Mouse (Mus musculus) heart, postnatal 0 days (tissue): ENCODE results near the gene Cacnb1. TPM values are rescaled to one million over a fixed set of nuclear protein-coding genes. Genes with fewer than 3 reads are reported as not detected.

Source experiments
- ATAC-seq: fragments of 200-750 bp; cut with Nextera tagmentation; 2 replicates; pipeline ENCODE4 v1.8.0; 2017; ENCODE audit warnings: low read depth, moderate number of reproducible peaks, moderate library complexity; ENCODE audit not compliant: insufficient read depth
- DNase-seq: peaks from one replicate; pipeline ENCODE4 v3.0.0-alpha.2; 2016; ENCODE audit warnings: low spot score
- H3K27ac ChIP-seq: fragments of 300-500 bp; sonication (generic); 2 replicates; pipeline ENCODE4 v1.5.1; 2014; ENCODE audit warnings: low read depth, mild to moderate bottlenecking
- H3K27me3 ChIP-seq: fragments of 300-500 bp; sonication (generic); 2 replicates; pipeline ENCODE4 v1.6.1; 2014; ENCODE audit warnings: low read length, mixed read lengths; ENCODE audit not compliant: control insufficient read depth, insufficient read depth
- H3K36me3 ChIP-seq: fragments of 300-500 bp; sonication (generic); replicated peaks from 2 replicates; pipeline ENCODE4 v1.6.1; 2014; ENCODE audit warnings: low read length, mixed read lengths; ENCODE audit not compliant: control insufficient read depth, insufficient read depth
- H3K4me1 ChIP-seq: fragments of 300-500 bp; sonication (generic); 2 replicates; pipeline ENCODE4 v1.6.1; 2014; ENCODE audit warnings: antibody characterized with exemption; ENCODE audit not compliant: control insufficient read depth, insufficient read depth
- H3K4me2 ChIP-seq: fragments of 300-500 bp; sonication (generic); 2 replicates; pipeline ENCODE4 v1.6.1; 2014; ENCODE audit warnings: low read depth, mild to moderate bottlenecking, low read length, moderate library complexity
- H3K4me3 ChIP-seq: fragments of 300-500 bp; sonication (generic); 2 replicates; pipeline ENCODE4 v1.5.1; 2014; ENCODE audit warnings: low read depth, low read length
- H3K9ac ChIP-seq: fragments of 300-500 bp; sonication (generic); replicated peaks from 2 replicates; pipeline ENCODE4 v1.6.1; 2014; ENCODE audit warnings: low read depth, low read length, mixed read lengths
- H3K9me3 ChIP-seq: fragments of 300-500 bp; sonication (generic); replicated peaks from 2 replicates; pipeline ENCODE4 v1.6.1; 2016; ENCODE audit warnings: low read length; ENCODE audit not compliant: control insufficient read depth
- CTCF ChIP-seq: IDR thresholded peaks from 2 replicates; pipeline ENCODE4 v1.5.1; 2016; ENCODE audit warnings: antibody characterized with exemption, control low read depth, low read depth
- EP300 ChIP-seq: IDR thresholded peaks from 2 replicates; pipeline ENCODE4 v1.6.1; 2016; ENCODE audit warnings: antibody characterized with exemption, low read depth
- WGBS: fragments of 180-500 bp; shearing (Covaris S2); extraction: QIAGEN DNeasy Blood & Tissue Kit; methylation state at CpG from one replicate; pipeline ENCODE4 v1.1.7; 2014; 5-methylcytosine and 5-hydroxymethylcytosine counted together
- polyA plus RNA-seq: library from polyadenylated mRNA; unstranded; fragments of >200 nt; fragmentation: Nextera tagmentation; extraction: Ambion mirVana; gene quantifications from 2 replicates; pipeline ENCODE4 v1.2.1, GENCODE M21; 2015
- total RNA-seq: library from RNA; depleted of rRNA; stranded (reverse); fragments of >200 nt; gene quantifications from 2 replicates; pipeline ENCODE4 v1.2.3, GENCODE M21; 2014; ENCODE audit warnings: low replicate concordance

Gene Cacnb1
- total and polyA plus RNA-seq, 2 experiments from 2014 or later: 5.2 to 5.5 TPM

DNA sequence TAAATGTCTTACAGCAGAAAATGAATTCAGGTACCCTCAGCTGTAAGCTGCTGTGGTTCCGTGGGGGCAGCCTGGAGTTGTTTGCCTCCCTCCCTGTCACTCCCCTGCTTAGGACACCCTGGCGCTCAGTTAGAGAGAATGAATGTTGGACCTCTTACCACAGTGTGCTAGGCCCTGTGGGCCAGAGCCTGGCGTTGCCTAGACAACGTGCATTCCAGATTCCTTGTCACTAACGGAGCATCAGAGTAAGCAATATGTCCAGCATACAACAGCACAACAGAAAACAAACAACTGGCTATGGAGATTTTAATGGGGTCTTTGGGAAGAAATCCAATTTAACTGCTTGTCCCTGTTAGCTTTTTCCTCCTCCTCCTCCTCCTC, 63.5 kb downstream of the Cacnb1 start:
- no peak for DNase-seq
- WGBS: 70% methylated on average over 5 of the region's 5 CpGs
- no peak overlapping the region for H3K9ac ChIP-seq

DNA sequence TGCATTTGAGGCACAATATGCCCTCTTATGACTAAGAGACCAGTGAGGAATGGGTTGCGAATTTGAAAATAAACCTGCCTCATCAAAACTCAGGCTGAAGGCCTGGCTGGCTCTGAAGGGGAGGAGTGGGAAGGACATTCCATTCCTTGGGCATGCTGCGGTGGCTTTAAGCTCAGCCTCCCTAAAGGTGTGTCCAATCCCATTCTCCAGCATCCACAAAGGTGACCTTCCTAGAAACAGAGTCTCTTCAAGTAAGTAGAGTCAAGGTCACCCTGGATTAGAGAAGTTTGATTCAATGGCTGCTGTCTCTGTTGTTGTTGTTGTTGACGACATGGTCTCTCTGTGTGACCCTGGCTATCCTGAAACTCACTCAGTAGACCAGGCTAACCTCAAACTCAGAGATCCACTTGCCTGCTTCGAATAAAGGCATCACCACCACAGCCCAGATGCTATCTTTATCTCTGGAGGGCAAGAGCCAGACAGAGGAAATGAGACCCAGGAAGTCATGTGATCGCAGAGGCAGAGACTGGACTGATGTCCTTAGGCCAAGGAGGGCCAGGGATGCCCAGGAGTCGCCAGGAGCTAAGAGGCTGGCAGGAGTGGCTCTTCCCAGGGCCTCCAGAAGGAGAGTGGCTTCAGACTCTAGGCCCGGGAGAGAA, 64.1 kb downstream of the Cacnb1 start:
- no peaks in the 10 kb centered on the region for H3K9me3 ChIP-seq
- H3K9ac ChIP-seq: no peak overlapping the region
- H3K36me3 ChIP-seq: no peaks in the 10 kb centered on the region
- no peak overlapping the region for H3K4me2 ChIP-seq
- 70% methylated on average over 7 of the region's 7 CpGs for WGBS
- DNase-seq: no peak
- TF ChIP-seq CTCF (no peak), EP300 (no peak)
- 0 out of 2 replicates have a peak, but pooled peaks cover 5% of the 10 kb centered on the region for H3K4me1 ChIP-seq
- no peak overlapping the region for H3K4me3 ChIP-seq
- no peak for ATAC-seq
- H3K27ac ChIP-seq: no peak overlapping the region
- no peaks in the 10 kb centered on the region for H3K27me3 ChIP-seq

More for the DNA sequence above, 63.5 kb downstream of the Cacnb1 start:
- no peak for TF ChIP-seq EP300
- H3K4me3 ChIP-seq: no peak overlapping the region
- H3K9me3 ChIP-seq: no peaks in the 10 kb centered on the region
- H3K27me3 ChIP-seq: no peaks in the 10 kb centered on the region
- H3K4me2 ChIP-seq: no peak overlapping the region
- H3K4me1 ChIP-seq: 0 out of 2 replicates have a peak, but pooled peaks cover 5% of the 10 kb centered on the region
- no peak for ATAC-seq
- H3K27ac ChIP-seq: no peak overlapping the region
- no peaks in the 10 kb centered on the region for H3K36me3 ChIP-seq

DNA sequence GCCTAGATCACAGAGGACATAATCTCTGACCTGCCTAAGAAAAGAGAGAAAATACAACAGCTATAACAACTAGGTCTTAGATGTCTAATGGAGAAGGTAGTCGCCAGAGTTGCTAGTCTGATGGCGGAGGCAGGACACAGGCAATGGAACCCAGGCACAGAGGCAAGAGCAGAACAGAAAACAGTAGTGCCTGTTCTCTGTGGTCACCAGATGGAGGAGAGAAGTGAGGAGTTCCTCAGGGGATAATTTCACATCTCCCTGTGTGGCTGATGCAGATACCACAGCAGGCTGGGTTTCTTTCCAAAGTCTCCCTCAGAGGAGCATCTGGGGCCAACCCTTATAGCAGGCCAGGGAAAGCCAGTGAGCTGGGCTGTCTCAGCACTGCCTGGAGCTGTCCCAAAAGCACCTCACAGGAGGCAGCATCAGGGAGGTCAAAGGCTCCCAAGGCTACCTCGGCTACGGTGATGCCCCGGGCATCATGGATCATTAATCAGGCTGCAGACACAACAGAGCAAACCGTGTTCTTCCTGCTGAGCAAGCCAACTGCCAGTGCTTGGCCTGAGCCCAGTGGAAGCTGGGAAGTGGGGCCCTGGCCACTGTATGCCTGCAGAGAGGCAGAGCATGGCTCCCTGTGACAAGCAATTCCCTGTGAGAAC, 65.8 kb downstream of the Cacnb1 start:
- TF ChIP-seq CTCF: no peak
- TF ChIP-seq EP300: no peak

DNA sequence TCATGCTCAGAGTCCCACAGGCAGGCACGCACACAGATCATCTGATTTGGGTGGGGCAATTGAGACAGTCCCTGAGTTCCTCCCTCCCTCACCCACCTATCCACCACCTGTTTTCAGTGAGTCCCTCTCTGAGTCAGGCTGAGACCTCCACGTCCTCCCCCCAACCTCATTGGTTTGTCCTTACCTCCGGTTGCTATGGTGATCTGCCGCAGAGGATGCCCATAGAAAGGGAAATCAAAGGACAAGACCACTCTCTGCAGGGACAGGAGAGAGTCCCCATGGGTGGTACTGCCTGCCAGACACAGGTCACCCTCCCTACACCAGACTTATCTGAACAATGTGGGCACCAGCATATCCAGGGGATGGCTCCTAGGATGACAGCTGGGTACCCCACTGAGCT, 66.9 kb downstream of the Cacnb1 start:
- TF ChIP-seq EP300 (no peak), CTCF (no peak)
- Histone ChIP-seq H3K4me3 (no peak overlapping the region), H3K4me2 (no peak overlapping the region), H3K36me3 (no peaks in the 10 kb centered on the region), H3K27ac (no peak overlapping the region), H3K9ac (no peak overlapping the region), H3K27me3 (no peaks in the 10 kb centered on the region), H3K4me1 (0 out of 2 replicates have a peak, but pooled peaks cover 5% of the 10 kb centered on the region), H3K9me3 (no peaks in the 10 kb centered on the region)
- ATAC-seq (no peak), DNase-seq (no peak)
- 72% methylated on average over 4 of the region's 4 CpGs for WGBS

More for the DNA sequence above, 65.8 kb downstream of the Cacnb1 start:
- H3K4me2 ChIP-seq: no peak overlapping the region
- no peak overlapping the region for H3K9ac ChIP-seq
- no peak overlapping the region for H3K27ac ChIP-seq
- DNase-seq (no peak), ATAC-seq (no peak)
- 0 out of 2 replicates have a peak, but pooled peaks cover 5% of the 10 kb centered on the region for H3K4me1 ChIP-seq
- no peak overlapping the region for H3K4me3 ChIP-seq
- no peaks in the 10 kb centered on the region for H3K27me3 ChIP-seq
- H3K9me3 ChIP-seq: no peaks in the 10 kb centered on the region
- WGBS: 71% methylated on average over 6 of the region's 6 CpGs
- H3K36me3 ChIP-seq: no peaks in the 10 kb centered on the region

DNA sequence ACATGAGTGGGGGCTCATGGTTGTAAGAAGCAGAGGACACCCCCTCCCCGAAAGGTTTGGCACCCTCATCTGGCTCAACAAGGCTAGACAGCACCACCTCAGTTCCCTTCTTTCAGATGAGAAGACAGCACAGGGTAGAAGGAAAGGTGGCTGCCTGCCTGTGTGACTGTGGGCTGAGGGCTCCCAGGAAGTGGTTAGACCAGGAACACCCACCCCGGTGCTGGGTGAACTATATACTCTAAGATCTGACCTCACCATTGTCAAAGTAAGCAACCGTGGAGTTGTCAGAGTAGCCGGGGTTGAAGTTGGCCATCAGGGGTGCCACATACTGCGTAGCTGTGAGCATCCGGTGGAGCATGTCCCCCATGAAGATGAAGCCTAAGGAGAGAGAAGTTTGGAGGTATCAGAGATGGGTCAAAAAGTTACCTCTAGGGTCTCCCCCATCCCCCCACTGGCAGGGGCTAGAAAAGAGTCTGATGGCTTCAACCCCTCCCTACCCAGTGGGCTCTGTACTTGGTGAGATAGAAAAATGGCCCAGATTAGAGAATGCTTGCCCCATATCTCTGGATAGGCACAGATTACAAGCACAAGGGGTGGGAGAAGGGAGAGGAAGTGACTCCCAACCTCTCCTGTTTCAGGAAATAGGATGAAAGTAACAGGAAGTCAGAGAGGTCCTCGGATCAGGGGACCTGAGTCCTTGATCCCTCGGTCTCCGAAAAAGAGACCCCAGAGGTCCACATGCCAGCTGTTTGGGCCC, 67.5 kb downstream of the Cacnb1 start:
- Histone ChIP-seq H3K4me3 (no peak overlapping the region), H3K27ac (no peak overlapping the region), H3K4me2 (no peak overlapping the region), H3K9me3 (no peaks in the 10 kb centered on the region), H3K36me3 (no peaks in the 10 kb centered on the region), H3K9ac (no peak overlapping the region), H3K27me3 (no peaks in the 10 kb centered on the region), H3K4me1 (0 out of 2 replicates have a peak, but pooled peaks cover 5% of the 10 kb centered on the region)
- 71% methylated on average over 9 of the region's 9 CpGs for WGBS
- no peak for TF ChIP-seq CTCF
- no peak for TF ChIP-seq EP300
- DNase-seq (no peak), ATAC-seq (no peak)
